Mouse (Mus musculus) CH12.LX (cell line): ENCODE results near the gene Prpf4b.

Experiments used
- BHLHE40 ChIP-seq: IDR thresholded peaks from 2 replicates; pipeline ENCODE4 v1.6.1; 2011; ENCODE audit warnings: mild to moderate bottlenecking, low read depth, low read length, improper control_type of control experiment
- CHD1 ChIP-seq: IDR thresholded peaks from 2 replicates; pipeline ENCODE4 v1.6.1; 2012; ENCODE audit warnings: low read depth, low read length, improper control_type of control experiment, inconsistent platforms
- CTCF ChIP-seq, 2 experiments: IDR thresholded peaks in 1 of 2; conservative IDR thresholded peaks in 1 of 2; 2 replicates each; pipeline ENCODE4 v1.5.1; 2011 to 2012; ENCODE audit warnings: low read depth in 2 of 2, low read length in 2 of 2, improper control_type of control experiment in 1 of 2, inconsistent platforms in 1 of 2, mild to moderate bottlenecking in 1 of 2, moderate library complexity in 1 of 2
- ELF1 ChIP-seq: IDR thresholded peaks from 2 replicates; pipeline ENCODE4 v1.6.1; 2014; ENCODE audit warnings: low read depth, mild to moderate bottlenecking, inconsistent platforms, low read length, improper control_type of control experiment
- EP300 ChIP-seq: IDR thresholded peaks from 2 replicates; pipeline ENCODE4 v1.6.1; 2011; ENCODE audit warnings: low read length, improper control_type of control experiment
- ETS1 ChIP-seq: conservative IDR thresholded peaks from 2 replicates; pipeline ENCODE4 v1.6.1; 2012; ENCODE audit warnings: low read depth, mild to moderate bottlenecking, inconsistent platforms, low read length, improper control_type of control experiment, moderate library complexity
- GABPA ChIP-seq: IDR thresholded peaks from 2 replicates; pipeline ENCODE4 v1.6.1; 2012; ENCODE audit warnings: low read depth, low read length, improper control_type of control experiment, inconsistent platforms; ENCODE audit not compliant: insufficient replicate concordance
- IRF4 ChIP-seq: IDR thresholded peaks from 2 replicates; pipeline ENCODE4 v1.6.1; 2014; ENCODE audit warnings: low read depth, mild to moderate bottlenecking, inconsistent platforms, low read length, improper control_type of control experiment
- MAX ChIP-seq: IDR thresholded peaks from 2 replicates; pipeline ENCODE4 v1.6.1; 2011; ENCODE audit warnings: low read length, improper control_type of control experiment
- POLR2A ChIP-seq: IDR thresholded peaks from 2 replicates; pipeline ENCODE4 v1.6.1; 2011; ENCODE audit warnings: low read depth, mild to moderate bottlenecking, improper control_type of control experiment, low read length
- RCOR1 ChIP-seq: conservative IDR thresholded peaks from 2 replicates; pipeline ENCODE4 v1.6.1; 2012; ENCODE audit warnings: low read depth, mild to moderate bottlenecking, inconsistent platforms, low read length, improper control_type of control experiment

DNA sequence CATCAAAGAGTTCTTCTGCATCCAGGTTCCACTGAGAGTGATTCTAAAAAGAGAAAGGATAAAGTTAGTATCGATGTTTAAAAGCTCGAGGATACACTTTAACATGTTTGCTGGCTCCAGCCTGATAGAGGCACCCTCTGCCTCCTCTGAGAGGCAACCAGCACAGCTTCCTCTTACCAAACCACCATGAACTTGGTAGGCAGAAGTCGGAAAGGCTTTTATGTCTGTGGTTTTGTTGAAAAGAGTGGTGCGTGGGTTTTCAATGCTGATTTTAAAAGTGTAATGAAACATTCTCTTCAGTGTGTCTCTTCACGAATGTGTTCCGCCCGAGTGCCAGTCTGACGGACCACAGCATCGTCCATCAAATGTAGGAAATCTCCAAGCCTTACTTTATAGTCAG lies 39.5 kb downstream of the Prpf4b start:
- no peak for TF ChIP-seq EP300
- no peak for TF ChIP-seq RCOR1
- TF ChIP-seq MAX = no peak
- no peak for TF ChIP-seq GABPA
- TF ChIP-seq POLR2A = no peak
- no peak for TF ChIP-seq ELF1
- no peak for TF ChIP-seq BHLHE40
- no peak for TF ChIP-seq IRF4
- TF ChIP-seq CTCF (conservative IDR thresholded peaks at IDR 0.05 in 1 of 2, IDR thresholded peaks at IDR 0.05 in 1 of 2; ENCODE audit: low read depth in 2 of 2, low read length in 2 of 2) = no peak
- TF ChIP-seq ETS1 = no peak
- no peak for TF ChIP-seq CHD1
